Mouse (Mus musculus) midbrain, embryonic 11.5 days (tissue): ENCODE data around the gene Clint1. TPM values are rescaled to one million over a fixed set of nuclear protein-coding genes. Genes with fewer than 3 reads are reported as not detected.

Source experiments
- ATAC-seq: fragments of 200-750 bp; cut with Nextera tagmentation; 2 replicates; pipeline ENCODE4 v1.8.0; 2017; ENCODE audit warnings: moderate TSS enrichment, moderate library complexity; ENCODE audit not compliant: low FRiP score
- DNase-seq: peaks from one replicate; pipeline ENCODE4 v3.0.0; 2015; ENCODE audit warnings: low spot score; ENCODE audit errors: missing footprints
- H3K27ac ChIP-seq: fragments of 300-500 bp; sonication (generic); 2 replicates; pipeline ENCODE4 v1.5.1; 2014; ENCODE audit warnings: low read depth, low read length
- H3K27me3 ChIP-seq: fragments of 300-500 bp; sonication (generic); 2 replicates; pipeline ENCODE4 v1.6.1; 2014; ENCODE audit warnings: mild to moderate bottlenecking, low read length, moderate library complexity, mixed read lengths; ENCODE audit not compliant: control insufficient read depth, insufficient read depth
- H3K36me3 ChIP-seq: fragments of 300-500 bp; sonication (generic); 2 replicates; pipeline ENCODE4 v1.6.1; 2014; ENCODE audit warnings: mild to moderate bottlenecking, low read length, moderate library complexity, mixed read lengths; ENCODE audit not compliant: control insufficient read depth, insufficient read depth
- H3K4me1 ChIP-seq: fragments of 300-500 bp; sonication (generic); 2 replicates; pipeline ENCODE4 v1.6.1; 2014; ENCODE audit warnings: low read length; ENCODE audit not compliant: control insufficient read depth, insufficient read depth
- H3K4me2 ChIP-seq: fragments of 300-500 bp; sonication (generic); 2 replicates; pipeline ENCODE4 v1.6.1; 2014; ENCODE audit warnings: mild to moderate bottlenecking, moderate library complexity
- H3K4me3 ChIP-seq: fragments of 300-500 bp; sonication (generic); 2 replicates; pipeline ENCODE4 v1.5.1; 2014; ENCODE audit warnings: low read depth, low read length
- H3K9ac ChIP-seq: fragments of 300-500 bp; sonication (generic); 2 replicates; pipeline ENCODE4 v1.6.1; 2014; ENCODE audit warnings: low read length
- H3K9me3 ChIP-seq: fragments of 300-500 bp; sonication (generic); 2 replicates; pipeline ENCODE4 v1.6.1; 2016; ENCODE audit warnings: low read length; ENCODE audit not compliant: control insufficient read depth
- WGBS: fragments of 180-500 bp; shearing (Covaris S2); extraction: QIAGEN DNeasy Blood & Tissue Kit; methylation state at CpG from one replicate; pipeline ENCODE4 v1.1.7; 2014; 5-methylcytosine and 5-hydroxymethylcytosine counted together
- polyA plus RNA-seq: library from polyadenylated mRNA; unstranded; fragments of >200 nt; fragmentation: Nextera tagmentation; extraction: Ambion mirVana; gene quantifications from 2 replicates; pipeline ENCODE4 v1.2.1, GENCODE M21; 2014

Gene Clint1
- polyA plus RNA-seq, 1 experiment from 2014 or later: 60.9 TPM

- ATAC-seq (no peak), DNase-seq (no peak)
- Histone ChIP-seq H3K27me3 (no peaks in the 10 kb centered on the region), H3K36me3 (no peaks in the 10 kb centered on the region), H3K4me3 (no peak overlapping the region), H3K9ac (no peak overlapping the region), H3K4me1 (no peaks in the 10 kb centered on the region), H3K27ac (no peak overlapping the region), H3K9me3 (no peaks in the 10 kb centered on the region), H3K4me2 (no peak overlapping the region)
- WGBS: 93% methylated on average over 8 of the region's 8 CpGs
These were observed 41.0 kb upstream of the Clint1 start for GRCm38 (mm10) chr11:45810805-45811204.

- ATAC-seq (no peak), DNase-seq (no peak)
- no peaks in the 10 kb centered on the region for H3K9me3 ChIP-seq
- H3K9ac ChIP-seq: no peak overlapping the region
- H3K27me3 ChIP-seq: no peaks in the 10 kb centered on the region
- H3K4me3 ChIP-seq: no peak overlapping the region
- H3K4me2 ChIP-seq: no peak overlapping the region
- 88% methylated on average over 10 of the region's 10 CpGs for WGBS
- no peaks in the 10 kb centered on the region for H3K4me1 ChIP-seq
- no peaks in the 10 kb centered on the region for H3K36me3 ChIP-seq
- no peak overlapping the region for H3K27ac ChIP-seq
These were observed 36.2 kb upstream of the Clint1 start for GRCm38 (mm10) chr11:45815603-45816002.

GRCm38 (mm10) chr11:45816712-45817111, 35.1 kb upstream of the Clint1 start:
- Histone ChIP-seq H3K9me3 (no peaks in the 10 kb centered on the region), H3K27me3 (no peaks in the 10 kb centered on the region), H3K27ac (no peak overlapping the region), H3K36me3 (no peaks in the 10 kb centered on the region), H3K4me2 (no peak overlapping the region), H3K4me3 (no peak overlapping the region), H3K9ac (no peak overlapping the region), H3K4me1 (no peaks in the 10 kb centered on the region)
- WGBS: 78% methylated on average over 1 of the region's 1 CpGs
- no peak for DNase-seq
- ATAC-seq: no peak

- ATAC-seq: no peak
These were observed 33.9 kb upstream of the Clint1 start for GRCm38 (mm10) chr11:45817996-45818395.

GRCm38 (mm10) chr11:45820930-45821329, 30.9 kb upstream of the Clint1 start:
- Histone ChIP-seq H3K27me3 (no peaks in the 10 kb centered on the region; the same call in 1 of the 2 replicates), H3K27ac (no peak overlapping the region)

More at GRCm38 (mm10) chr11:45817996-45818395, 33.9 kb upstream of the Clint1 start:
- H3K9me3 ChIP-seq: no peaks in the 10 kb centered on the region
- no peak overlapping the region for H3K27ac ChIP-seq
- H3K36me3 ChIP-seq: no peaks in the 10 kb centered on the region
- H3K4me1 ChIP-seq: no peaks in the 10 kb centered on the region
- H3K4me3 ChIP-seq: no peak overlapping the region
- DNase-seq: no peak
- H3K27me3 ChIP-seq: no peaks in the 10 kb centered on the region; the same call in 1 of the 2 replicates
- no peak overlapping the region for H3K9ac ChIP-seq
- H3K4me2 ChIP-seq: no peak overlapping the region
- 69% methylated on average over 3 of the region's 3 CpGs for WGBS

GRCm38 (mm10) chr11:45830112-45830511, 21.7 kb upstream of the Clint1 start:
- DNase-seq (no peak), ATAC-seq (no peak)
- Histone ChIP-seq H3K4me3 (no peak overlapping the region), H3K4me2 (no peak overlapping the region), H3K27ac (no peak overlapping the region), H3K9me3 (no peaks in the 10 kb centered on the region), H3K9ac (no peak overlapping the region), H3K4me1 (no peaks in the 10 kb centered on the region), H3K27me3 (no peaks in the 10 kb centered on the region), H3K36me3 (no peaks in the 10 kb centered on the region)

More at GRCm38 (mm10) chr11:45820930-45821329, 30.9 kb upstream of the Clint1 start:
- no peaks in the 10 kb centered on the region for H3K9me3 ChIP-seq
- no peak overlapping the region for H3K9ac ChIP-seq
- no peak overlapping the region for H3K4me3 ChIP-seq
- WGBS: 88% methylated on average over 6 of the region's 6 CpGs
- H3K4me2 ChIP-seq: no peak overlapping the region
- H3K36me3 ChIP-seq: no peaks in the 10 kb centered on the region
- DNase-seq (no peak), ATAC-seq (no peak)
- no peaks in the 10 kb centered on the region for H3K4me1 ChIP-seq

- Histone ChIP-seq H3K27ac (no peak overlapping the region), H3K36me3 (no peaks in the 10 kb centered on the region), H3K4me2 (no peak overlapping the region), H3K27me3 (no peaks in the 10 kb centered on the region), H3K9ac (no peak overlapping the region), H3K4me1 (peaks cover 1% of the 10 kb centered on the region), H3K4me3 (no peak overlapping the region), H3K9me3 (no peaks in the 10 kb centered on the region)
- DNase-seq (no peak), ATAC-seq (no peak)
- 74% methylated on average over 9 of the region's 9 CpGs for WGBS
These were observed 21.0 kb upstream of the Clint1 start for GRCm38 (mm10) chr11:45830743-45831310.

GRCm38 (mm10) chr11:45831476-45832143, 20.2 kb upstream of the Clint1 start:
- Histone ChIP-seq H3K4me2 (no peak overlapping the region), H3K27ac (no peak overlapping the region), H3K27me3 (no peaks in the 10 kb centered on the region), H3K9ac (no peak overlapping the region), H3K4me1 (peaks cover 4% of the 10 kb centered on the region), H3K9me3 (no peaks in the 10 kb centered on the region), H3K36me3 (no peaks in the 10 kb centered on the region), H3K4me3 (no peak overlapping the region)
- WGBS: 94% methylated on average over 15 of the region's 15 CpGs
- no peak for ATAC-seq
- no peak for DNase-seq

- DNase-seq: no peak
- ATAC-seq: peak; percentile 66
- H3K9ac ChIP-seq: no peak overlapping the region
- H3K4me1 ChIP-seq: peaks cover 4% of the 10 kb centered on the region
- 12% methylated on average over 4 of the region's 4 CpGs for WGBS
- H3K4me3 ChIP-seq: no peak overlapping the region
- no peak overlapping the region for H3K27ac ChIP-seq
- H3K4me2 ChIP-seq: no peak overlapping the region
- H3K36me3 ChIP-seq: no peaks in the 10 kb centered on the region
- H3K9me3 ChIP-seq: no peaks in the 10 kb centered on the region
- H3K27me3 ChIP-seq: no peaks in the 10 kb centered on the region
These were observed 16.1 kb upstream of the Clint1 start for GRCm38 (mm10) chr11:45835625-45836255.
